Mouse (Mus musculus) intestine, embryonic 14.5 days (tissue): ENCODE data around the gene Nudt2. TPM values are rescaled to one million over a fixed set of nuclear protein-coding genes. Genes with fewer than 3 reads are reported as not detected.

ENCODE experiments used
- ATAC-seq: fragments of 200-750 bp; cut with Nextera tagmentation; replicated peaks from 2 replicates; pipeline ENCODE4 v1.8.0; 2017; ENCODE audit warnings: low read depth, moderate number of reproducible peaks, moderate TSS enrichment, moderate library complexity; ENCODE audit not compliant: low FRiP score, low TSS enrichment
- DNase-seq: peaks from one replicate; pipeline ENCODE4 v3.0.0-alpha.2; 2018; ENCODE audit warnings: low spot score
- H3K27ac ChIP-seq: fragments of 300-500 bp; sonication (generic); 2 replicates; pipeline ENCODE4 v1.5.1; 2014; ENCODE audit warnings: low read depth, mild to moderate bottlenecking, control low read depth
- H3K27me3 ChIP-seq: fragments of 300-500 bp; sonication (generic); replicated peaks from 2 replicates; pipeline ENCODE4 v1.6.1; 2014; ENCODE audit warnings: low read length, control low read depth; ENCODE audit not compliant: control insufficient read depth, insufficient read depth
- H3K36me3 ChIP-seq: fragments of 300-500 bp; sonication (generic); 2 replicates; pipeline ENCODE4 v1.6.1; 2014; ENCODE audit warnings: low read length, control low read depth; ENCODE audit not compliant: control insufficient read depth, insufficient read depth
- H3K4me1 ChIP-seq: fragments of 300-500 bp; sonication (generic); replicated peaks from 2 replicates; pipeline ENCODE4 v1.6.1; 2014; ENCODE audit warnings: low read length, control low read depth, mixed read lengths; ENCODE audit not compliant: control insufficient read depth, insufficient read depth
- H3K4me2 ChIP-seq: fragments of 300-500 bp; sonication (generic); 2 replicates; pipeline ENCODE4 v1.6.1; 2014; ENCODE audit warnings: low read length
- H3K4me3 ChIP-seq: fragments of 300-500 bp; sonication (generic); 2 replicates; pipeline ENCODE4 v1.5.1; 2014; ENCODE audit warnings: low read depth, low read length, control low read depth, mixed read lengths
- H3K9ac ChIP-seq: fragments of 300-500 bp; sonication (generic); 2 replicates; pipeline ENCODE4 v1.6.1; 2014; ENCODE audit warnings: mild to moderate bottlenecking, low read length
- H3K9me3 ChIP-seq: fragments of 300-500 bp; sonication (generic); 2 replicates; pipeline ENCODE4 v1.6.1; 2016; ENCODE audit warnings: low read length, control low read depth; ENCODE audit not compliant: control insufficient read depth
- WGBS: fragments of 180-500 bp; shearing (Covaris S2); extraction: QIAGEN DNeasy Blood & Tissue Kit; methylation state at CpG from one replicate; pipeline ENCODE4 v1.1.7; 2014; 5-methylcytosine and 5-hydroxymethylcytosine counted together
- polyA plus RNA-seq: library from polyadenylated mRNA; unstranded; fragments of >200 nt; fragmentation: Nextera tagmentation; extraction: Ambion mirVana; gene quantifications from 2 replicates; pipeline ENCODE4 v1.2.1, GENCODE M21; 2014

Nudt2 gene
- polyA plus RNA-seq, 1 experiment from 2014 or later: 58.7 TPM

- Histone ChIP-seq H3K27ac (no peak overlapping the region), H3K4me2 (peak overlapping the region; percentile 61), H3K4me3 (peak overlapping the region; percentile 31), H3K4me1 (peaks cover 17% of the 10 kb centered on the region; the same call in 1 of the 2 replicates), H3K9me3 (no peaks in the 10 kb centered on the region), H3K27me3 (peaks cover 59% of the 10 kb centered on the region), H3K9ac (no peak overlapping the region), H3K36me3 (no peaks in the 10 kb centered on the region)
- ATAC-seq (no peak), DNase-seq (peak; percentile 74)
- WGBS: 10% methylated on average over 72 of the region's 72 CpGs
These were observed 33.3 kb downstream of the Nudt2 start for GRCm38 (mm10) chr4:41497995-41498845.

GRCm38 (mm10) chr4:41498921-41499391 is 34.0 kb downstream of the Nudt2 start:
- H3K4me2 ChIP-seq: peak overlapping the region; percentile 42
- peak overlapping the region; percentile 31 for H3K4me3 ChIP-seq
- WGBS: 8% methylated on average over 43 of the region's 43 CpGs
- DNase-seq (peak; percentile 73), ATAC-seq (no peak)
- peaks cover 59% of the 10 kb centered on the region for H3K27me3 ChIP-seq
- no peak overlapping the region for H3K9ac ChIP-seq
- no peak overlapping the region for H3K27ac ChIP-seq
- no peaks in the 10 kb centered on the region for H3K36me3 ChIP-seq
- no peaks in the 10 kb centered on the region for H3K9me3 ChIP-seq
- peaks cover 17% of the 10 kb centered on the region; the same call in 1 of the 2 replicates for H3K4me1 ChIP-seq

GRCm38 (mm10) chr4:41499619-41500018 is 34.7 kb downstream of the Nudt2 start:
- H3K4me2 ChIP-seq: no peak overlapping the region
- WGBS: 69% methylated on average over 8 of the region's 8 CpGs
- no peak overlapping the region for H3K27ac ChIP-seq
- peaks cover 17% of the 10 kb centered on the region; the same call in 1 of the 2 replicates for H3K4me1 ChIP-seq
- H3K36me3 ChIP-seq: no peaks in the 10 kb centered on the region
- H3K9me3 ChIP-seq: no peaks in the 10 kb centered on the region
- no peak overlapping the region for H3K9ac ChIP-seq
- no peak overlapping the region for H3K4me3 ChIP-seq
- peaks cover 59% of the 10 kb centered on the region for H3K27me3 ChIP-seq
- DNase-seq: no peak
- ATAC-seq: no peak

- H3K27ac ChIP-seq: no peak overlapping the region
- no peaks in the 10 kb centered on the region for H3K36me3 ChIP-seq
- peaks cover 17% of the 10 kb centered on the region; the same call in 1 of the 2 replicates for H3K4me1 ChIP-seq
- peaks cover 59% of the 10 kb centered on the region for H3K27me3 ChIP-seq
- DNase-seq (no peak), ATAC-seq (no peak)
- H3K4me2 ChIP-seq: no peak overlapping the region
- no peak overlapping the region for H3K9ac ChIP-seq
- no peaks in the 10 kb centered on the region for H3K9me3 ChIP-seq
- 83% methylated on average over 4 of the region's 4 CpGs for WGBS
- no peak overlapping the region for H3K4me3 ChIP-seq
These were observed 35.8 kb downstream of the Nudt2 start for GRCm38 (mm10) chr4:41500787-41501186.

- Histone ChIP-seq H3K27ac (no peak overlapping the region), H3K27me3 (peaks cover 47% of the 10 kb centered on the region), H3K4me1 (peaks cover 16% of the 10 kb centered on the region; the same call in 1 of the 2 replicates), H3K36me3 (no peaks in the 10 kb centered on the region), H3K4me2 (peak overlapping the region; percentile 70), H3K9me3 (no peaks in the 10 kb centered on the region), H3K9ac (peak overlapping the region; percentile 10; the same call in 1 of the 2 replicates), H3K4me3 (peak overlapping the region; percentile 40)
- DNase-seq: no peak
- peak; percentile 57 for ATAC-seq
- 12% methylated on average over 20 of the region's 20 CpGs for WGBS
These were observed 37.4 kb downstream of the Nudt2 start for GRCm38 (mm10) chr4:41502171-41502940.

GRCm38 (mm10) chr4:41502986-41503412 is 38.0 kb downstream of the Nudt2 start, which contains the start of gene AI464131:
Gene AI464131, minus strand, starts transcription at chr4:41503076.
- H3K9ac ChIP-seq: peak within 1 kb of the TSS; percentile 10; the same call in 1 of the 2 replicates
- H3K27me3 ChIP-seq: peaks cover 40% of the 10 kb centered on the region
- ATAC-seq (peak; percentile 94), DNase-seq (peak; percentile 98)
- H3K4me1 ChIP-seq: peaks cover 9% of the 10 kb centered on the region; the same call in 1 of the 2 replicates
- H3K4me3 ChIP-seq: peak within 1 kb of the TSS; percentile 40
- H3K4me2 ChIP-seq: peak within 1 kb of the TSS; percentile 70
- H3K36me3 ChIP-seq: no peaks in the 10 kb centered on the region
- no peak within 1 kb of the TSS for H3K27ac ChIP-seq
- WGBS: 0% methylated on average over 11 of the region's 18 CpGs
- H3K9me3 ChIP-seq: no peaks in the 10 kb centered on the region

- DNase-seq: no peak
- no peaks in the 10 kb centered on the region for H3K36me3 ChIP-seq
- no peak overlapping the region for H3K4me3 ChIP-seq
- no peak for ATAC-seq
- peaks cover 6% of the 10 kb centered on the region; the same call in 1 of the 2 replicates for H3K4me1 ChIP-seq
- H3K27me3 ChIP-seq: peaks cover 27% of the 10 kb centered on the region
- no peak overlapping the region for H3K4me2 ChIP-seq
- WGBS: 74% methylated on average over 5 of the region's 5 CpGs
- H3K9me3 ChIP-seq: no peaks in the 10 kb centered on the region
- H3K27ac ChIP-seq: no peak overlapping the region
- H3K9ac ChIP-seq: no peak overlapping the region
These were observed 39.4 kb downstream of the Nudt2 start for GRCm38 (mm10) chr4:41504325-41504724.

GRCm38 (mm10) chr4:41505131-41505551 is 40.2 kb downstream of the Nudt2 start:
- DNase-seq: no peak
- WGBS: 58% methylated on average over 11 of the region's 11 CpGs
- H3K4me1 ChIP-seq: peaks cover 6% of the 10 kb centered on the region; the same call in 1 of the 2 replicates
- no peak for ATAC-seq
- H3K4me3 ChIP-seq: no peak overlapping the region
- H3K9me3 ChIP-seq: no peaks in the 10 kb centered on the region
- no peak overlapping the region for H3K9ac ChIP-seq
- no peaks in the 10 kb centered on the region for H3K36me3 ChIP-seq
- no peak overlapping the region for H3K4me2 ChIP-seq
- no peak overlapping the region for H3K27ac ChIP-seq
- peaks cover 19% of the 10 kb centered on the region for H3K27me3 ChIP-seq
